Mouse (Mus musculus): ENCODE results near the gene Pde11a. TPM values are rescaled to one million over a fixed set of nuclear protein-coding genes. Genes with fewer than 3 reads are reported as not detected.
A peak's percentile ranks its signal among the peaks of the same experiment; 100 is the strongest.

Pde11a gene
- polyA plus RNA-seq, 1 experiment: 0.83 TPM

DNA sequence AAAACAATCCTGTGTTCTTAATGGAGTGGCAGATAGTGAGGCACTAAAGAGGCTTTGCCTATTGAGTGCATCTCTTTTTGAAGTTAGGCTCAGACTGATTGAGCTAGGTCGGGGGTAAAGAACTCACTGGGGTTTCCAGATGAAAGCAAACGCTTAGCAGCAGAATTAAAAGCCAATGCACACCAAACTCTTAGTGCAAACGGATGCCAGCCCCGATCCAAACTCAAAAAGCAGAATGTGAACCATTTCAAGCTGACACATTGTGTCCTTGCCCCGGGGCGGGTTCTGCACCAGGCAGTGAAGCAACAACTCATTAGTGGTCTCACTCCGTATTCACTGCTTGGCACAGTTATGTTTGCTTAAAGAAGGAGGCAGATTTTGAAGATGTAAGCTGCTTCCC, 321.7 kb downstream of the Pde11a start:
- 18% methylated on average over 7 of the region's 7 CpGs for WGBS
- Histone ChIP-seq H3K27ac (ENCODE audit: insufficient read depth, low read depth, low read length) (no peak overlapping the region), H3K4me3 (ENCODE audit: insufficient read depth, low read depth, low read length) (no peak overlapping the region), H3K36me3 (ENCODE audit: control insufficient read depth, insufficient read depth, low read length) (no peaks in the 10 kb centered on the region), H3K4me1 (ENCODE audit: control insufficient read depth, insufficient read depth, low read length) (no peaks in the 10 kb centered on the region), H3K27me3 (replicated peaks; ENCODE audit: control insufficient read depth, insufficient read depth, low read length) (no peaks in the 10 kb centered on the region)
- TF ChIP-seq CTCF (conservative IDR thresholded peaks at IDR 0.05; ENCODE audit: insufficient read depth, insufficient read length, low read depth, low read length) (no peak), POLR2A (IDR thresholded peaks at IDR 0.05; ENCODE audit: low read depth, low read length) (no peak)
- DNase-seq: no peak

DNA sequence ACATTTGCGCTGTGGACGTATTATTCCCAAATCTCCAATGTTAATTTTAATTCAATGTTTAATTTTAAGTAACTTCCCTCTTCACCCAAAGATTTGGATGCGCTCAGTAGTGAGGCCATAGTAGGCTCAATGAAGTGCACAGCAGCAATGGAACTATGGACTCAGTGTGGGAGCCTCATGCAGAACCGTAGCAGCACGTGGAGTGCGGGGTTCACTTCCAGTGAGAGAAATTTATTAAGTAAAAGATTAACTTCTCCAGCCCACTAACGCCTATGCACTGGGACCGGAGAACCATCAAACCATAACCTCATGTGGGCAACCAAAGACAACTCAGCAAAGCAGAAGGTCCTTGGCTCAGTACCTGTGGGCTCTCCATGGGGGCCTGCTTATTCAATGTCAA, 322.4 kb downstream of the Pde11a start:
- H3K4me3 ChIP-seq (ENCODE audit: insufficient read depth, low read depth, low read length): no peak overlapping the region
- TF ChIP-seq POLR2A (IDR thresholded peaks at IDR 0.05; ENCODE audit: low read depth, low read length) (no peak), CTCF (conservative IDR thresholded peaks at IDR 0.05; ENCODE audit: insufficient read depth, insufficient read length, low read depth, low read length) (no peak)
- WGBS: 53% methylated on average over 8 of the region's 8 CpGs
- H3K27me3 ChIP-seq (replicated peaks; ENCODE audit: control insufficient read depth, insufficient read depth, low read length): no peaks in the 10 kb centered on the region
- H3K4me1 ChIP-seq (ENCODE audit: control insufficient read depth, insufficient read depth, low read length): no peaks in the 10 kb centered on the region
- DNase-seq: peak; percentile 79
- H3K36me3 ChIP-seq (ENCODE audit: control insufficient read depth, insufficient read depth, low read length): no peaks in the 10 kb centered on the region
- H3K27ac ChIP-seq (ENCODE audit: insufficient read depth, low read depth, low read length): no peak overlapping the region

DNA sequence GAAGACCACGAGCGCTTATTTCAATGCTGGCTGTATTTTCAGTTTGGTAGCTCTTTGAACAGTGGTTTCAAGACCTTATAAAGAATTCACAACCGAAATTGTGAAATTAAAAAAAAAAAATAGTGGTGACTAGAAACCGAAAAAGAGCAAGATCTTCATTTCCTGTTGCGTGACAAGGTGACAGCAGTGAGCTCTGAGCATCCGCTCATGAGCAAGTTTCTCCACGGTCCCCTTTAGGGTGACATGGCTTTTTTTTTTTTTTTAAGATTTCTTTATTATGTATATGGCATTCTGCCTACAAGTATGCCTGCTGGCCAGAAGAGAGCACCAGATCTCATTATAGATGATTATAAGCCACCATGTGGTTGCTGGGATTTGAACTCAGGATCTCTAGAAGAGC, 323.1 kb downstream of the Pde11a start:
- H3K36me3 ChIP-seq (ENCODE audit: control insufficient read depth, insufficient read depth, low read length): no peaks in the 10 kb centered on the region
- DNase-seq: no peak
- TF ChIP-seq CTCF (conservative IDR thresholded peaks at IDR 0.05; ENCODE audit: insufficient read depth, insufficient read length, low read depth, low read length): no peak
- no peak for TF ChIP-seq POLR2A (IDR thresholded peaks at IDR 0.05; ENCODE audit: low read depth, low read length)
- H3K4me1 ChIP-seq (ENCODE audit: control insufficient read depth, insufficient read depth, low read length): no peaks in the 10 kb centered on the region
- H3K27me3 ChIP-seq (replicated peaks; ENCODE audit: control insufficient read depth, insufficient read depth, low read length): no peaks in the 10 kb centered on the region
- no peak overlapping the region for H3K4me3 ChIP-seq (ENCODE audit: insufficient read depth, low read depth, low read length)
- WGBS: 93% methylated on average over 7 of the region's 7 CpGs
- H3K27ac ChIP-seq (ENCODE audit: insufficient read depth, low read depth, low read length): no peak overlapping the region

DNA sequence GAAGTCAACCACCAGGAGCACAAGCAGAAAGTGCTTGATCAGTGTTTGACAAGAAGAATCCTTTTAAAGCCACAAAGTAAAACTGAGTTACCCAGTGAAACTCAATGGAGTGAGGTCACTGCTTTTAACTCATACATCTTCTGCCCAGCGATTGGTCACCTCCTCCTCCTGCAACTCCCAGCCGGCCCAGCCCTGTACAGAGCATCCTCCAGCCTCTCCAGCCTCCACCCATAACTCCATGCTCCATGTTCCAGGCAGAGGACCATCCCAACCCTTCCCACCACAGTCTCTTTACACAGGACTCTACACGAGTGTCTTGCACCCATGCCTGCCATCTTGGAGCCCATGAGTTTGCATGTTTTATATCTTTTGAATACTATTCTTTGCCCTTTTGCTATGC, 323.9 kb downstream of the Pde11a start:
- 87% methylated on average over 3 of the region's 3 CpGs for WGBS
- DNase-seq: no peak
- Histone ChIP-seq H3K4me3 (ENCODE audit: insufficient read depth, low read depth, low read length) (no peak overlapping the region), H3K27me3 (replicated peaks; ENCODE audit: control insufficient read depth, insufficient read depth, low read length) (no peaks in the 10 kb centered on the region), H3K36me3 (ENCODE audit: control insufficient read depth, insufficient read depth, low read length) (no peaks in the 10 kb centered on the region), H3K27ac (ENCODE audit: insufficient read depth, low read depth, low read length) (no peak overlapping the region), H3K4me1 (ENCODE audit: control insufficient read depth, insufficient read depth, low read length) (no peaks in the 10 kb centered on the region)
- TF ChIP-seq POLR2A (IDR thresholded peaks at IDR 0.05; ENCODE audit: low read depth, low read length) (no peak), CTCF (conservative IDR thresholded peaks at IDR 0.05; ENCODE audit: insufficient read depth, insufficient read length, low read depth, low read length) (no peak)

DNA sequence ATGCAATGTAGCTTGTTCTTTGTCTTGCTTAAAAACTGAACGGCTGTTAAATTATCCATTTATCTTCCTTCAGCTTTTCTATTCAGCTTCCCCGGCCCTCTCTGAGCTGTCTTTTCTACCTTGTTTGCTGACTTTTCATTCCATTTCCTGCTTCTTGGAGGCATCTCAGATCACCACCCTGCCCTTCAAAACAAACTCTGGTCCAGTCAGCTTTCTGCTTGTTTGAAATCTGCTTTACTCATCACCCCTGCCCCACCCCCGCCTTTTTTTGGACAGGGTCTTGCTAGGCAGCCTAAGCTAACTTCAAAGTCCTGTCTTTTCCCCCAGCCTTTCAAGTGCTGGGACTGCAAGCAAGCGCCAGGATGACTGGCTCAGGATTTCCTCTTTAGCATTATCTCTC, 332.4 kb downstream of the Pde11a start:
- Histone ChIP-seq H3K36me3 (ENCODE audit: control insufficient read depth, insufficient read depth, low read length) (no peaks in the 10 kb centered on the region), H3K4me3 (ENCODE audit: insufficient read depth, low read depth, low read length) (no peak overlapping the region), H3K27me3 (replicated peaks; ENCODE audit: control insufficient read depth, insufficient read depth, low read length) (no peaks in the 10 kb centered on the region), H3K27ac (ENCODE audit: insufficient read depth, low read depth, low read length) (no peak overlapping the region), H3K4me1 (ENCODE audit: control insufficient read depth, insufficient read depth, low read length) (no peaks in the 10 kb centered on the region)
- DNase-seq: no peak
- WGBS: 39% methylated on average over 4 of the region's 4 CpGs
- no peak for TF ChIP-seq POLR2A (IDR thresholded peaks at IDR 0.05; ENCODE audit: low read depth, low read length)

DNA sequence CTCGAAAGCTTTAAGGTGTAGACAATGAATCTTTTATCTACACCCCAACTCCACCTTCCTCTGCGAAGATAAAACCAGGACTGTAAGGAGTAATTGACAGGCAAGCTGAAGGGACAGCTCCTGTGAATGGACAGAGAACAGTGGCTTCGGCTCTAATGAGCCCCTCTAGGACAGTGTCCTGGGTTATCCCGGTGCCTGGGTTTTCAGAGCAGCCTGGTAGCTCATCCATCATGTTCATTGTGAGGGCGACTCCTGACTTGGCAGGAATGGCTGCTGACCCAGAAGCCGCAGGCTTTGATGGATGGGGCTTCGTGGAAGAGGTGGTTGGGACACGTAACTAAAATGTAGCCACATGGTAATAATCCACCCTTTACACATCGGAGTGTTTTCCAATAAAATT, 335.7 kb downstream of the Pde11a start:
- no peak for DNase-seq
- H3K4me1 ChIP-seq (ENCODE audit: control insufficient read depth, insufficient read depth, low read length): peaks cover 11% of the 10 kb centered on the region
- TF ChIP-seq POLR2A (IDR thresholded peaks at IDR 0.05; ENCODE audit: low read depth, low read length): no peak
- TF ChIP-seq CTCF (conservative IDR thresholded peaks at IDR 0.05; ENCODE audit: insufficient read depth, insufficient read length, low read depth, low read length): no peak
- H3K4me3 ChIP-seq (ENCODE audit: insufficient read depth, low read depth, low read length): no peak overlapping the region
- H3K27me3 ChIP-seq (replicated peaks; ENCODE audit: control insufficient read depth, insufficient read depth, low read length): no peaks in the 10 kb centered on the region
- no peaks in the 10 kb centered on the region for H3K36me3 ChIP-seq (ENCODE audit: control insufficient read depth, insufficient read depth, low read length)
- 68% methylated on average over 9 of the region's 9 CpGs for WGBS
- H3K27ac ChIP-seq (ENCODE audit: insufficient read depth, low read depth, low read length): no peak overlapping the region

DNA sequence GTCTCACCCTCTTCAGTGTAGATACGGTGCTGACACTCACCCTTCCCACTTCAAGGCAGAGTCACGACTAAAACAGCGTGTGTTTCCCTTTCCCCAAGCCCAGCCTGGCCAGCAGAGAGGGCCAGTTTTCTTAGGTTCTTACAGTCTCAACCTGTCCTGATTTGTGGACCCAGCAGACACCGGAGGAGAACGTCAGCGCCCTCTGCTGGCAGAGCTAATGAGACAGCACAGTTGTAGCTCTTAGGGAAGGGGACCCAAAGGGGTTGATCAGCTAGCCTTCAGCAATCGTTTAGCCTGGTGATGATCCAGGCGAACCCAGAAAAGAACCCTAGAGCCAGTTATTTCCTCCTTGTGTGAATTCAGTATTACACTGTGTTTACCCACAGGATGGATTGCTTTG, 337.2 kb downstream of the Pde11a start:
- Histone ChIP-seq H3K27ac (ENCODE audit: insufficient read depth, low read depth, low read length) (no peak overlapping the region), H3K4me1 (ENCODE audit: control insufficient read depth, insufficient read depth, low read length) (peaks cover 17% of the 10 kb centered on the region), H3K4me3 (ENCODE audit: insufficient read depth, low read depth, low read length) (no peak overlapping the region), H3K36me3 (ENCODE audit: control insufficient read depth, insufficient read depth, low read length) (no peaks in the 10 kb centered on the region), H3K27me3 (replicated peaks; ENCODE audit: control insufficient read depth, insufficient read depth, low read length) (no peaks in the 10 kb centered on the region)
- DNase-seq: peak; percentile 78
- peak; percentile 95 for TF ChIP-seq CTCF (conservative IDR thresholded peaks at IDR 0.05; ENCODE audit: insufficient read depth, insufficient read length, low read depth, low read length)
- TF ChIP-seq POLR2A (IDR thresholded peaks at IDR 0.05; ENCODE audit: low read depth, low read length): no peak
- 38% methylated on average over 8 of the region's 8 CpGs for WGBS

DNA sequence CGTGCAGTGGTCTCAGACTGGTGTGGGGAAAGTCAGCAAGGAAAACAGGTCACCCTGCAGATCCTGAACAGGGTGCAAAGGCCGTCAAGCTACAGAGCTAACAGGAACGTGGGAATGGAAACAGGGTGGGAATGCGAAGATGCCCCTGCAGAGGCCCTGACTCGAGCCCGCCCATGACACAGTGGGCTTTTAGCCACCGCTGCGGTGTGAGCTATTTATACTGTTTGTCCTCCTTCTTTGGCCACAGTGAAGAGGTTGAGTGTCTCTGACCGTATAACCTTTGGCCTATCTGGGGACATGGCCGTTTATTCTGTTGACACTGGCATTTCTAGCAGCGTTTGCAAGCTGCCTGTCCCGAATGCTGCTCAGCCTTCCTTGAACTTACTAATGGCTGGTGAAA, 338.9 kb downstream of the Pde11a start:
- no peaks in the 10 kb centered on the region for H3K36me3 ChIP-seq (ENCODE audit: control insufficient read depth, insufficient read depth, low read length)
- DNase-seq: peak; percentile 70
- no peaks in the 10 kb centered on the region for H3K27me3 ChIP-seq (replicated peaks; ENCODE audit: control insufficient read depth, insufficient read depth, low read length)
- H3K4me3 ChIP-seq (ENCODE audit: insufficient read depth, low read depth, low read length): no peak overlapping the region
- WGBS: 37% methylated on average over 12 of the region's 12 CpGs
- peaks cover 17% of the 10 kb centered on the region for H3K4me1 ChIP-seq (ENCODE audit: control insufficient read depth, insufficient read depth, low read length)
- TF ChIP-seq CTCF (conservative IDR thresholded peaks at IDR 0.05; ENCODE audit: insufficient read depth, insufficient read length, low read depth, low read length): no peak
- no peak for TF ChIP-seq POLR2A (IDR thresholded peaks at IDR 0.05; ENCODE audit: low read depth, low read length)
- peak overlapping the region; percentile 8; the same call in 1 of the 2 replicates for H3K27ac ChIP-seq (ENCODE audit: insufficient read depth, low read depth, low read length)
